8 mouse cellular contexts compared by ENCODE assay signal in genomic region chr17:34850517-34851125, GRCm38 (mm10). TPM values are rescaled to one million over a fixed set of nuclear protein-coding genes. Genes with fewer than 3 reads are reported as not detected.
DNase-seq lines count a peak whose midpoint lies in the region; ATAC-seq lines count a peak whose summit lies in the region.

No protein-coding gene starts in this region.

- H3K27ac ChIP-seq in forebrain, embryonic 11.5 days (ENCODE audit: low read depth, low read length): no peak overlapping the region
- peak overlapping the region; percentile 71 for H3K27ac ChIP-seq in liver, embryonic 16.5 days (ENCODE audit: low read length)

- H3K9me3 ChIP-seq in forebrain, embryonic 11.5 days (ENCODE audit: control insufficient read depth, low read length): no peaks in the 10 kb centered on the region
- no peaks in the 10 kb centered on the region for H3K9me3 ChIP-seq in liver, embryonic 16.5 days (replicated peaks; ENCODE audit: control insufficient read depth, low read length)

- H3K4me3 ChIP-seq in forebrain, embryonic 11.5 days (ENCODE audit: low read depth, low read length): peak overlapping the region; percentile 63
- H3K4me3 ChIP-seq in liver, embryonic 16.5 days (ENCODE audit: low read depth, low read length): peak overlapping the region; percentile 81

- peak overlapping the region; percentile 80 for H3K9ac ChIP-seq in forebrain, embryonic 11.5 days (ENCODE audit: low read length)
- H3K9ac ChIP-seq in liver, embryonic 16.5 days (ENCODE audit: low read depth, low read length): peak overlapping the region; percentile 88

- peaks cover 10% of the 10 kb centered on the region for H3K4me1 ChIP-seq in forebrain, embryonic 11.5 days (replicated peaks; ENCODE audit: control insufficient read depth, insufficient read depth, low read length)
- peaks cover 23% of the 10 kb centered on the region for H3K4me1 ChIP-seq in liver, embryonic 16.5 days (ENCODE audit: control insufficient read depth, low read depth, low read length)

- DNase-seq in frontal cortex, postnatal 25 days (ENCODE audit: low spot score in 2 of 2): no peak
- DNase-seq in 3T3-L1 (ENCODE audit: low read depth, low spot score): peak; percentile 41
- no peak for DNase-seq in forebrain, embryonic 11.5 days (ENCODE audit: low spot score)
- no peak for DNase-seq in right cerebral cortex, postnatal 4 days
- no peak for DNase-seq in gastrocnemius, adult 18-20 months (ENCODE audit: low spot score)
- DNase-seq in urinary bladder, postnatal 4 days (ENCODE audit: low spot score in 2 of 2): no peak

- H3K27me3 ChIP-seq in forebrain, embryonic 11.5 days (ENCODE audit: control insufficient read depth, insufficient read depth, low read length): no peaks in the 10 kb centered on the region
- H3K27me3 ChIP-seq in liver, embryonic 16.5 days (ENCODE audit: control insufficient read depth, insufficient read depth, low read depth, low read length): no peaks in the 10 kb centered on the region

- ATAC-seq in frontal cortex, adult (ENCODE audit: low TSS enrichment): peak; percentile 8; the same call in 1 of the 2 replicates
- ATAC-seq in forebrain, embryonic 11.5 days (replicated peaks; ENCODE audit: low FRiP score): no peak
- peak; percentile 7; the same call in 1 of the 2 replicates for ATAC-seq in liver, embryonic 16.5 days (ENCODE audit: low read depth)

- peaks cover 17% of the 10 kb centered on the region for H3K36me3 ChIP-seq in forebrain, embryonic 11.5 days (ENCODE audit: control insufficient read depth, insufficient read depth, low read length)
- peaks cover 29% of the 10 kb centered on the region for H3K36me3 ChIP-seq in liver, embryonic 16.5 days (ENCODE audit: control insufficient read depth, insufficient read depth)

- WGBS in forebrain, embryonic 11.5 days: 2% methylated on average over 25 of the region's 25 CpGs
- WGBS in liver, embryonic 16.5 days (ENCODE audit: insufficient replicate concordance): 2% methylated on average over 20 of the region's 25 CpGs

- H3K4me2 ChIP-seq in forebrain, embryonic 11.5 days (ENCODE audit: low read depth, low read length, severe bottlenecking): peak overlapping the region; percentile 90
- peak overlapping the region; percentile 95 for H3K4me2 ChIP-seq in liver, embryonic 16.5 days (ENCODE audit: low read depth, low read length)

RNA-seq across cellular contexts. Expression of gene Nelfe, which starts 0.4 kb away (rescaled TPM):
- 143 and 144 TPM in 2 replicates for polyA plus RNA-seq in forebrain, embryonic 11.5 days (2014; fragmentation: Nextera tagmentation; extraction: Ambion mirVana)
- polyA plus RNA-seq in liver, embryonic 16.5 days (2015; fragmentation: Nextera tagmentation; extraction: Ambion mirVana): 41.4 and 42.3 TPM in 2 replicates
- 10 to 100 TPM in 1 of 2 experiments, 1 to 10 TPM in 1; 9.0 to 12.0 TPM for total RNA-seq in gastrocnemius, adult 18-20 months (2021)

RNA-seq across cellular contexts. Expression of gene Skiv2l, which starts 0.6 kb away (rescaled TPM):
- 53.1 and 55.1 TPM in 2 replicates for polyA plus RNA-seq in forebrain, embryonic 11.5 days (2014; fragmentation: Nextera tagmentation; extraction: Ambion mirVana)
- 24.8 and 27.3 TPM in 2 replicates for polyA plus RNA-seq in liver, embryonic 16.5 days (2015; fragmentation: Nextera tagmentation; extraction: Ambion mirVana)
- 10 to 100 TPM; 20.8 to 21.3 TPM for total RNA-seq in gastrocnemius, adult 18-20 months (2021)

RNA-seq across cellular contexts. Expression of gene Cfb, which starts 11.7 kb away (rescaled TPM):
- polyA plus RNA-seq in forebrain, embryonic 11.5 days (2014; fragmentation: Nextera tagmentation; extraction: Ambion mirVana): 2.6 and 3.3 TPM in 2 replicates
- 384 and 472 TPM in 2 replicates for polyA plus RNA-seq in liver, embryonic 16.5 days (2015; fragmentation: Nextera tagmentation; extraction: Ambion mirVana)
- 1 to 10 TPM; 2.9 to 6.9 TPM for total RNA-seq in gastrocnemius, adult 18-20 months (2021)

RNA-seq across cellular contexts. Expression of gene Dxo, which starts 13.8 kb away (rescaled TPM):
- 78.5 and 84.9 TPM in 2 replicates for polyA plus RNA-seq in forebrain, embryonic 11.5 days (2014; fragmentation: Nextera tagmentation; extraction: Ambion mirVana)
- 25.6 and 27.6 TPM in 2 replicates for polyA plus RNA-seq in liver, embryonic 16.5 days (2015; fragmentation: Nextera tagmentation; extraction: Ambion mirVana)
- 1 to 10 TPM; 8.3 to 8.8 TPM for total RNA-seq in gastrocnemius, adult 18-20 months (2021)

RNA-seq across cellular contexts. Expression of gene Stk19, which starts 13.9 kb away (rescaled TPM):
- 26.3 and 28.3 TPM in 2 replicates for polyA plus RNA-seq in forebrain, embryonic 11.5 days (2014; fragmentation: Nextera tagmentation; extraction: Ambion mirVana)
- polyA plus RNA-seq in liver, embryonic 16.5 days (2015; fragmentation: Nextera tagmentation; extraction: Ambion mirVana): 10.7 and 11.7 TPM in 2 replicates
- total RNA-seq in gastrocnemius, adult 18-20 months (2021): 1 to 10 TPM; 6.6 to 7.6 TPM

Comparison
In these comparisons a context has a peak if more than half of its experiments do, and no peak if none do; other contexts are left out.
1. RNA of gene Cfb, which starts 11.7 kb away (polyA plus RNA-seq): 384 to 472 TPM in liver, embryonic 16.5 days; 2.6 to 3.3 TPM in forebrain, embryonic 11.5 days; every median in the first group is over 10 times any median in the second.